Mouse (Mus musculus) G1E (cell line): ENCODE measurements around the gene Nr2f2. TPM values are rescaled to one million over a fixed set of nuclear protein-coding genes. Genes with fewer than 3 reads are reported as not detected.

Experiments used
- ATAC-seq: 2 replicates; pipeline ENCODE4 v1.8.0; 2016; ENCODE audit warnings: mild to moderate bottlenecking; ENCODE audit not compliant: insufficient number of reproducible peaks, poor library complexity, low FRiP score, severe bottlenecking; ENCODE audit errors: extremely low read depth
- DNase-seq: peaks from one replicate; pipeline ENCODE4 v3.0.0; 2012; ENCODE audit warnings: low spot score
- H3K27me3 ChIP-seq: 2 replicates; pipeline ENCODE4 v1.6.1; 2012; ENCODE audit warnings: mild to moderate bottlenecking, low read length, inconsistent platforms; ENCODE audit not compliant: insufficient read depth
- H3K36me3 ChIP-seq: replicated peaks from 2 replicates; pipeline ENCODE3; 2012; ENCODE audit warnings: mild to moderate bottlenecking, inconsistent platforms
- H3K4me1 ChIP-seq: 2 replicates; pipeline ENCODE4 v1.6.1; 2012; ENCODE audit warnings: low read depth, low read length, inconsistent platforms, mixed read lengths; ENCODE audit not compliant: insufficient read depth
- H3K4me3 ChIP-seq: 2 replicates; pipeline ENCODE4 v1.5.1; 2012; ENCODE audit warnings: low read depth, mild to moderate bottlenecking, inconsistent platforms, low read length, moderate library complexity, mixed read lengths
- H3K9me3 ChIP-seq: replicated peaks from 2 replicates; pipeline ENCODE4 v1.6.1; 2012; ENCODE audit warnings: inconsistent platforms
- CTCF ChIP-seq: IDR thresholded peaks from 2 replicates; pipeline ENCODE4 v1.5.1; 2012; ENCODE audit warnings: low read depth, low read length, inconsistent platforms, mixed read lengths
- GATA1 ChIP-seq: IDR thresholded peaks from 2 replicates; pipeline ENCODE4 v1.6.1; 2012; ENCODE audit warnings: borderline replicate concordance, low read length, inconsistent platforms, mixed read lengths
- GATA2 ChIP-seq: IDR thresholded peaks from 2 replicates; pipeline ENCODE4 v1.6.1; 2012; ENCODE audit warnings: low read depth, low read length, inconsistent platforms, borderline replicate concordance
- POLR2AphosphoS5 ChIP-seq: IDR thresholded peaks from 2 replicates; pipeline ENCODE4 v1.6.1; 2012; ENCODE audit warnings: low read depth, low read length, inconsistent platforms; ENCODE audit not compliant: insufficient replicate concordance
- TAL1 ChIP-seq: conservative IDR thresholded peaks from 2 replicates; pipeline ENCODE4 v1.6.1; 2012; ENCODE audit warnings: low read depth, low read length, inconsistent platforms, mixed read lengths
- polyA plus RNA-seq: library from polyadenylated mRNA; stranded (reverse); fragments of >175 nt; gene quantifications from 2 replicates; pipeline ENCODE4 v1.2.3, GENCODE M21; 2012
- total RNA-seq, 2 experiments: library from RNA; stranded (forward) in 1 of 2; stranded (reverse) in 1 of 2; fragments of 200-1000 nt in 1 of 2; fragments of >200 nt in 1 of 2; fragmentation: Nextera tagmentation in 1 of 2; gene quantifications; 2 replicates each; pipeline ENCODE4 v1.2.3; 2014 to 2017

Nr2f2 gene
- total and polyA plus RNA-seq, 3 experiments, result 0.33 TPM; not detected in 2

DNA sequence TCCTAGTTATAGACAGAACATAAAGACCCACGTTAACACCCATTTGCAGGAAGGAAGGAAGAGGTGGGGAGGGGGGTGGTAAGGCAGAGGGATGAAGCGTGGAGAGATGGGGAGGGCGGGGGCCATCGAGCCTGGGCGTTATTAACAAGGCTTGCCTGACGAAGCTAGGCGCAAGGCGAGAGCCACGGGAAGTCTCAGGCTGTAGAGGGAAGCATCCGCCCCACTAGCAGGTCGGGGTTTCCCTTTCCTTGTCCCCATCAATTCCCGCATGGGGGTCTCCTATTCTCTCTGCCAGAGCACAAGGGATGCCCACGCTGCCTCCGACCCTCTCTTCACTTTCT is 18.9 kb downstream of the Nr2f2 start:
- DNase-seq, result no peak
- H3K4me3 ChIP-seq, result no peak overlapping the region
- no peaks in the 10 kb centered on the region for H3K27me3 ChIP-seq
- TF ChIP-seq CTCF (no peak), POLR2AphosphoS5 (no peak), TAL1 (no peak), GATA1 (no peak), GATA2 (no peak)
- no peaks in the 10 kb centered on the region for H3K36me3 ChIP-seq
- ATAC-seq, result no peak
- H3K9me3 ChIP-seq, result peaks cover 46% of the 10 kb centered on the region
- H3K4me1 ChIP-seq, result no peaks in the 10 kb centered on the region

DNA sequence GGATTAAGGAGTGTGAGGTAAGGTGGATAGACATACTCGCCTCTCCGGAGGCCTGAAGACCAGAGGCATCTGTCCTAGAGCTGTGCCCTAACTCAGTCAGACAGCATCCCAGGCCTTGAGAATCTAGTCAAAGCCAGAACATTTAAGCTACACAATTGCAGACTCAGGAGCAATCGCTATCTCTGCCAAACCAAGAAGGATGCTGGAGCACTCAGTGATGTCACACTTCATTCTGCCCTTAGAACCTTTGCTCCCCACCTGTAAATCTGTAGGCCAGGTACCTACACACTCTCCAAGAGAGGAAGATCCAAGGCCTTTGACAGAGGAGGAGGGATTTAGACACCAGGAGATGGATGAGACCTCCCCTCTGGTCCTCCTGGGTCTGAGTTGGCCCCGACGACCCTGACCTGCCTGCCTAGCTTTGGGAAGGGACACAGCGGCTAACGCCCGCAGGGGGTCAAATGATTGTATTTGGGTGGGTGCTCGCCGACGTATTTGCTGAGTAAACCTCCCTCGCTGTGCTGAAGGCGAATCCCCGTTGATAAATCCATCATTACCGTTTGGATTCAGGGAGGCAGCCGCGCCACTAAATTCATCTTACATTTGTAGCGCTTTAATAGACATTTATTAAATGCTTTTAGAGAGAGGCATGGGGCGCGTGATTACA is 19.5 kb downstream of the Nr2f2 start:
- Histone ChIP-seq H3K9me3 (peaks cover 46% of the 10 kb centered on the region), H3K36me3 (no peaks in the 10 kb centered on the region), H3K4me3 (no peak overlapping the region), H3K27me3 (no peaks in the 10 kb centered on the region), H3K4me1 (no peaks in the 10 kb centered on the region)
- no peak for TF ChIP-seq POLR2AphosphoS5
- no peak for TF ChIP-seq GATA1
- no peak for TF ChIP-seq GATA2
- no peak for TF ChIP-seq CTCF
- no peak for TF ChIP-seq TAL1
- no peak for DNase-seq
- ATAC-seq, result no peak

GRCm38 (mm10) chr7:70346010-70346536 is 20.5 kb downstream of the Nr2f2 start:
- DNase-seq, result no peak
- TF ChIP-seq TAL1 (no peak), CTCF (no peak), GATA1 (no peak), GATA2 (no peak), POLR2AphosphoS5 (no peak)
- Histone ChIP-seq H3K27me3 (no peaks in the 10 kb centered on the region), H3K36me3 (no peaks in the 10 kb centered on the region), H3K9me3 (peaks cover 46% of the 10 kb centered on the region), H3K4me1 (no peaks in the 10 kb centered on the region), H3K4me3 (no peak overlapping the region)
- ATAC-seq, result no peak

DNA sequence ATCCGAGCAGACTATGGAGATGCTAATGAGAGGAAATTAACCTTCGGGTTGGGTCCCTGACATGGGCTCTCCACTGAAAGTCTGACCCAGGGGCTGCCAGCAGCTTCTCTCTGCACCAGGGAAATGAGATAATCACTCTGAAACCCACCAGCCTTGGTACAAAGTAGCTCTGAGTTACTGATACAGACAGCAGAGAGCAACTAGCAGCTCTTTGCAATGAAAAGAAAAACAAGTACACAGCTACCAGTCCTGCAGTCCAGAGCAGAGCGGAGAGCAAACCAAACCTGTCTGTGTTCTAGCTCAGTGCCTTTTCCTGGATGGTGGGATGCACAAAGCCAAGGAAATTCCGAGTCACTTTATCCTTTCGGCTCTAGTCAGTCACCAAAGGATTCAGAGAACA is 23.1 kb downstream of the Nr2f2 start:
- Histone ChIP-seq H3K4me1 (no peaks in the 10 kb centered on the region), H3K27me3 (no peaks in the 10 kb centered on the region), H3K4me3 (no peak overlapping the region), H3K9me3 (peaks cover 50% of the 10 kb centered on the region), H3K36me3 (no peaks in the 10 kb centered on the region)
- ATAC-seq, result no peak
- DNase-seq, result no peak
- no peak for TF ChIP-seq TAL1
- no peak for TF ChIP-seq CTCF
- no peak for TF ChIP-seq GATA1
- TF ChIP-seq GATA2, result no peak
- TF ChIP-seq POLR2AphosphoS5, result no peak

DNA sequence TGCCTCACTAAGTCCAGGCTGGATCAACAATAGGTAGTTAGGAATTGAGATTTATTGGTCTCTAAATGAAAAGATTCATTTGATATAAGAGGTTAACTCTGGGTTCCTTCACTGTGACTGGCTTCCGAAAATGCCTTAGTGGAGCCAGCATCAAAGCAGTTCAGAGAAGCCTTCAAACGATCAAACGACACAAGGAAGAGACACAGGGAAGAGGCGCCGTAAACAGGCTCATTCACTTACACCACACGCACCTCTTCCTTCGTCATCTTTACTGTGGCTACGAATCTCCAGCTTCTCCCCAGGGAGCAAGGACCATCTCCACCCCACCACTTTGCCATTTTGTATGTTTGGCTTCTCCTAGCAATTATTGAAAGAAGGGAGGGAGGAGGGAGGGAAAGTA is 23.8 kb downstream of the Nr2f2 start:
- TF ChIP-seq GATA1, result no peak
- TF ChIP-seq CTCF, result no peak
- TF ChIP-seq TAL1, result no peak
- no peak for TF ChIP-seq POLR2AphosphoS5
- TF ChIP-seq GATA2, result no peak
- Histone ChIP-seq H3K27me3 (no peaks in the 10 kb centered on the region), H3K4me1 (no peaks in the 10 kb centered on the region), H3K9me3 (peaks cover 49% of the 10 kb centered on the region), H3K36me3 (no peaks in the 10 kb centered on the region), H3K4me3 (no peak overlapping the region)
- ATAC-seq, result no peak
- DNase-seq, result no peak

GRCm38 (mm10) chr7:70342076-70342475 is 24.5 kb downstream of the Nr2f2 start:
- ATAC-seq, result no peak
- H3K9me3 ChIP-seq, result peaks cover 48% of the 10 kb centered on the region
- TF ChIP-seq POLR2AphosphoS5 (no peak), GATA2 (no peak), CTCF (no peak), TAL1 (no peak), GATA1 (no peak)

More at GRCm38 (mm10) chr7:70342076-70342475, 24.5 kb downstream of the Nr2f2 start:
- Histone ChIP-seq H3K36me3 (no peaks in the 10 kb centered on the region), H3K27me3 (no peaks in the 10 kb centered on the region), H3K4me1 (no peaks in the 10 kb centered on the region), H3K4me3 (no peak overlapping the region)
- DNase-seq, result no peak
